Mouse (Mus musculus) left cerebral cortex, adult 2 months (tissue): ENCODE results near the gene Srbd1. TPM values are rescaled to one million over a fixed set of nuclear protein-coding genes. Genes with fewer than 3 reads are reported as not detected.
A peak's percentile ranks its signal among the peaks of the same experiment; 100 is the strongest.

Experiments used
- DNase-seq, 2 experiments: peaks; one replicate each; pipeline ENCODE4 v3.0.0; 2021 to 2022; ENCODE audit warnings: low spot score in 2 of 2, mixed read lengths in 1 of 2; ENCODE audit errors: extremely low spot score in 1 of 2
- H3K27ac ChIP-seq: fragments of 200-600 bp; 2 replicates; pipeline ENCODE4 v1.8.1; 2022
- H3K4me3 ChIP-seq: fragments of 200-600 bp; 2 replicates; pipeline ENCODE4 v1.8.1; 2022
- CTCF ChIP-seq: fragments of 200-600 bp; IDR thresholded peaks from 2 replicates; pipeline ENCODE4 v1.8.1; 2022; ENCODE audit warnings: antibody characterized with exemption, mild to moderate bottlenecking, moderate library complexity
- intact Hi-C: fragments of 180-260 bp; cut with DNase I; formaldehyde crosslinking; loops from one replicate; pipeline ENCODE4 v1.15.1; 2025
- total RNA-seq, 2 experiments: library from RNA; stranded (reverse); gene quantifications; 2 replicates each; pipeline ENCODE4 v1.2.3; 2021

The Srbd1 gene
- total RNA-seq, 2 experiments from 2014 or later, result 12.7 to 16.5 TPM

DNA sequence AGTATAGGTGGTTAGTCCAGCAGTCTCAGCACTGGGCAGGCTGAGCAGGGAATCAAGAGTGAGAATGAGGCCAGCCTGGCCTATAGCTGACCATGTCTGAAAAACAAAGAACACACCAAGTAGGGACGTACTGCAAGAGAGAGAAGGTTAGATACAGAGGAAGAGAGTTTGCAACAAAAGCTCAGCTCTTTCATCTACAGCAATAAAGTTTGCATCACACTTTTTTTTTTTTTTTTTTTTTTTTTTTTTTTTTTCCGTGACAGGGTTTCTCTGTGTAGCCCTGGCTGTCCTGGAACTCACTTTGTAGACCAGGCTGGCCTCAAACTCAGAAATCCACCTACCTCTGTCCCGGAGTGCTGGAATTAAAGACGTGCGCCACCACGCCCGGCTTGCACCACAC is 79.1 kb downstream of the Srbd1 start:
- Histone ChIP-seq H3K27ac (no peak overlapping the region), H3K4me3 (no peak overlapping the region)
- no peak for DNase-seq
- intact Hi-C loops, result loop anchor here (10.0 kb wide), 2 partner anchors 951 to 1231 kb away; no protein-coding TSS in a partner anchor
- TF ChIP-seq CTCF, result no peak

DNA sequence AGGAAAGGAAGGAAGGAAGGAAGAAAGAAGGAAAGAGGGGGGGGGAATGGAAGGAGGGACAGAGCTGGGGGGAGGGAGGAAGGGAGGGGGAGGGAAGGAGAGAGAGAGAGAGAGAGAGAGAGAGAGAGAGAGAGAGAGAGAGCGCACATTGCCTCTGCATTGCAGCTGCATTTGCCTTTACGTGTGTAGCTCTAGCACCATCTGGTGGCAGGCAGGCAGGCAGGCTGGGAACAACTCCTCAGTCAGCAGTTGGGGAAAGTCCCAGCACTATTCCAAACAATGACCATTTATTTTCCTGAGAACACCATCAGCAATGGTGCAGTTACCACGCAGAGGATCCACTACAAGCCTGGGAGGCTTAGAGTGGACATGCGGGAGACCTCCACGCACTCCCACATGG is 81.5 kb downstream of the Srbd1 start:
- peak; percentile 54 to 66 for DNase-seq
- intact Hi-C loops, result loop anchor here (1.0 to 10.0 kb wide), 5 partner anchors 181 to 1229 kb away; no protein-coding TSS in a partner anchor
- Histone ChIP-seq H3K27ac (no peak overlapping the region), H3K4me3 (no peak overlapping the region)
- peak; percentile 72 for TF ChIP-seq CTCF

DNA sequence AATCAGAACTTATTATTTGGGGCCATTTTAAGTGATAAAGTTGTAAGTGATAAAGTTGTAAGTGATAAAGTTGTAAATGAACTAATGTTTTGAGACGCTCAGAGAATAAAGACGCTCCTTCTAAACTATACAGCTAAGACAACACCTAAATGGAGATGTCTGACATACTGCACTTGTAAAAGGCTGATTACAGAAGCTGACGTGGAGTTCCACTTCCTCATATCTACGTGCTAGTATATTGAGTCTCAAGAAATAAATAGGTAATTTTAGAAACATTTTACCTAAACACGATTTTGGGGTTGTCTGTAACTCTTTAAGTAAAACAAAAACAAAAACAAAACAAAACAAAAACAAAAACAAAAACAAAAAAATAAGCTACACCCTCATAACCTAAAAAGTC is 84.1 kb downstream of the Srbd1 start:
- no peak for TF ChIP-seq CTCF
- DNase-seq, result no peak
- Histone ChIP-seq H3K27ac (no peak overlapping the region), H3K4me3 (no peak overlapping the region)
- intact Hi-C loops, result loop anchor here (5.0 to 10.0 kb wide), 4 partner anchors 179 to 1226 kb away; no protein-coding TSS in a partner anchor

DNA sequence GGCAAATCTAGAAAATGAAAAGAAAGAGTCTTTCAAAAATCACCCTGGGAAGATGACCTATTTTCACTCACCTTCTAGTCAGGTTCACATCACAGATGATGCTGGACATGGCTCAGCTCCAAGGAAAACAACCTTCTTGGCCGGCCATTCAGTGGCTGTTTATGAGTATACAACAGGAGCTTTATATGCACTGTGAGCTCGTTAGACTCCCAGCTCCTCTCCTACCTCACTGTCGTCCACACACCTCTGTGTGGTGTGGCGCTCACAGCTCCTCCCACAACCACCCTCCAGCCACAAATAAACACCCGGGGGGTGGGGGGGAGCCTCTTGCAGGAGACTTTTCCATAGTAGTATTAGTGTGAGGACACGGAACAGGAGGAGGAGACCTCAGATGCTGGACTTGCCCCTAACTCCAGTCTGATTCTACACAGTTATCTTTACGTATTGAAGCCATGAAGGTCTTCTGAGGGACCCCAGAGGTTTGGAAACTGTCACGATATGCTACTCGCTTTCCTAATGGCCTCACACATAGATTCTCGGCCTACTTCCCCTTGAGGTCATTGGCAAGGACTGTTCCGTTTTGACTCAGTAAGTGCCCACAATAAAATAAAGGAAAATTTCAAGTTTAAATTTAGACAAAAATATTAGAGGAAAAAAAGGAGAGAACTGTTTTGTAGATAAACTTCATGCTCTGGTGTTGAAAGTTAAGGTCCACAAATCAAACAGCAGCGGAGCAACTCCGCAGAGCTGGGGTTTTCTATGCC is 104.6 kb downstream of the Srbd1 start:
- TF ChIP-seq CTCF, result no peak
- Histone ChIP-seq H3K27ac (no peak overlapping the region), H3K4me3 (no peak overlapping the region)
- DNase-seq, result no peak
- intact Hi-C loops, result no loop called here

DNA sequence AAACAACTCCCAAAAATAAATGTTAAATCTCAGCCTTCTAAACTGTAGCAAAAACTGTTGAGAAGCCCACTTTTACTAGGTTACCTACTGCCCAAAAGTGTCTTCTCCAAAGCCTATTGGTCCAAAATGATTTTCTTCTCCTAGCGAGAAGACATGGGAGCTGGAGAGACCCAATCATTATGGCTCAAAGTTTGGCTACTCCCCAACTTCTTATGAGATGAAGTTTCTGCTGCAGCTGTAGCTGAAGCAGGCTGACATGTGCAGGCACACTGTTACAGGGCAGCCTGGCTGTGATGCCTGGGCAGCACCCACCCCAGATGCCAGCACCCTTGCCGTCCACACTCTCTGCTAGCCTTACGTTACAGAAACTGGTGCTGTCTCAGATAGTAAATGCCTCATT is 105.2 kb downstream of the Srbd1 start:
- Histone ChIP-seq H3K4me3 (no peak overlapping the region), H3K27ac (no peak overlapping the region)
- TF ChIP-seq CTCF, result no peak
- DNase-seq, result no peak
- intact Hi-C loops, result no loop called here

DNA sequence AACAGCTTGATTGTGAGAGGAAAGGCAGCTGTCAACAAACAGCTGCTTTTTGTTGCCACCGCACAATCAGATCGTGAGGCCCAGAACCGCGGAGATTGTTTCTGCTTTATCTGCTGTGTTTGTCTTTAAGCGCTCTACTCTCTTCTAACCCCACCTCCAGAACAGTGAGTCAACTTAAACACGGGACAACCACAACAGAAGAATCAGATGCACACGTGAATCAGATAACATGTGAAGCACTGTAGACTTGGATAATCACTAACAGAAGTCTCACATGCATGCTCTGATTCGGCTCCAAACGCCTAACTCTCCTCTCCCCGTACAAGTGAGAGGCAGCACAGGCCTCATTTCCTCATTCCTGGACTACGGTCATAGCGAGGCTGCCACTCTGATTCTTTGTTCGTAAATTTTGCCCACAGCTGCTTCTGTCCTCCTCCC is 106.7 kb downstream of the Srbd1 start:
- no peak for TF ChIP-seq CTCF
- intact Hi-C loops, result loop anchor here (1.0 kb wide), 1 partner anchor 46 kb away; no protein-coding TSS in a partner anchor
- H3K4me3 ChIP-seq, result no peak overlapping the region
- H3K27ac ChIP-seq, result no peak overlapping the region
- DNase-seq, result no peak

DNA sequence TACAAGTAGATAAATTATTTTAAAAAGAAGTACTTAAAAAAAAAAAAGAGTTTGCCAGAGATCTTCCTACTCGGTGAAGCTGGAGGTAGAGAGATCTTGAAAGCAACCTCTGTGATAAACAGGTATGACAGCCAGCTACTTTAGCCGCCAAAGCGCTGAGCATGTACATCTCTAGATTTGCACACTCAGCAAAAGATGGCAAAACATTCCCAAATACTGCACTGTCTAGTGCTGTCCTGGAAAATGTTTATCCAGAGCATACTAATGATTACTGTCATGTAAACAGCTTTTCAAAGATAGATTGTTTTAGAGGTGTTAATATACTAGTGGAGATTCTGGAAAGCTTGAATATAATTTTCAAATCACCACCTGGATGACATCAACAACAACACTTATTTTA is 109.4 kb downstream of the Srbd1 start:
- no peak overlapping the region for H3K4me3 ChIP-seq
- H3K27ac ChIP-seq, result no peak overlapping the region
- intact Hi-C loops, result no loop called here
- no peak for DNase-seq
- no peak for TF ChIP-seq CTCF

DNA sequence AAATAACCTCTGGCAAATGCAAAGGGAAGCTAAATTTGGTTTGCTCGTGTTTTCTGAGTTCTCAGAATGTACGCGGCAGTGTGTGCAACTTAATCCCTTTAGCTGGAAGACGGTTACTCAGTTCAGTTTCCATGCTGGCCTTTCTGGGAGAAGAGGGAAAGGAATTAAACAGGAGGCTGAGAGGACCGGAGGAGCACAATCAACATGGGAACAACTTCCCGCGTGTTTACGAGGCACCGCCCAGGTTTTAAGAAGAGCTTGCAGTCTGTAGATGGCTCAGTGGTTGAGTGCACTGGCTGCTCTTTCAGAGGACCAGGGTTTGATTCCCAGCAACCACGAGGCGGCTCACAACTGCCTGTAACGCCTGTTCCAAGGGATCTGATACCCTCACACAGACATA is 109.8 kb downstream of the Srbd1 start:
- H3K27ac ChIP-seq, result no peak overlapping the region
- intact Hi-C loops, result no loop called here
- no peak for TF ChIP-seq CTCF
- H3K4me3 ChIP-seq, result no peak overlapping the region
- DNase-seq, result no peak

DNA sequence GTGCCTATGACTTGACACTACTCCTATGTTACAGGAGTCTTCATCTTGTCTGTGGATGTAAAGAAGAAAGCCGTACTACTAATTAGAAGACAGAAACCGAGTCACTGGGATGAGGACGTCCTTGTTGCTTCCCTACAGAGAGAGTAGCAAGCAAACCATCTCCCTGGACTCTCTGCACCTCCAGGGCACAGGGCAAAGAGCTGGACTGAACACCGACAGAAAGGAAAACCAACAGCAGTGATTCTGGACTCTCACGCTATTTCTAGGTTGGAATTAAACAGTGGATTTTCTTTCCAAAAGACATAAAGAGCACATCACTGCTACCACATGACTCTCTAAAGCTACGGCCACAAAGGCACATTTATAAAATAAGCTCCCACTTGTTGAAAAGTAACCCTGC is 110.3 kb downstream of the Srbd1 start:
- Histone ChIP-seq H3K4me3 (no peak overlapping the region), H3K27ac (no peak overlapping the region)
- TF ChIP-seq CTCF, result no peak
- no peak for DNase-seq
- intact Hi-C loops, result no loop called here

DNA sequence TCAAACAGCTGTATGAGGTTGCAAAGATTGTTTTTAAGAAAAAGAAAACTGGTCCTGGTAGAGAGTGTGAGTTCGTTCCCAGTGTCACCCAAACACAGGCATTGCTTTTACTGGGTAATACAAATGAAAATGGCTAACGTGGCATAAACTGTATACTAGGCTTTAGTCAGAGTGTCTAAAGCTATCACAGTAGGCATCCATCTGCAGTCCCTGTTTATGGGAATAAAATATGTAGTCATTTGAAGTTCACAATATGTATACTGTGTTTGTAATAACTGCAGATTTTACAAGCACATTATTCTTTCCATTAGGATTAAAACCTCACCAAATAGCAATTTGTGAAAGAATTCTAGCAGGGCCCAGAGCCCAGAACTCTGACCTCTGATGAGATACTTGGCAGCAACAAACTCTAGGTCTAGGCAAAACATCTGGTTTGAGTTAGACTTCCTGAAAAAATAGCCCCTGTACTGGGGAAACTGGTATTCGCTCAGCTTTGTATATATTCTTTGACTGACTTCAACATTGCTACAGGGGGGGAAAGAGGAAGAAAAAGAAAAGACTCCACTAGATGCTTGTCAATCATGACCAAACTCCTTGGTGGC is 112.8 kb downstream of the Srbd1 start:
- TF ChIP-seq CTCF, result no peak
- intact Hi-C loops, result no loop called here
- no peak for DNase-seq
- H3K4me3 ChIP-seq, result no peak overlapping the region
- H3K27ac ChIP-seq, result no peak overlapping the region

DNA sequence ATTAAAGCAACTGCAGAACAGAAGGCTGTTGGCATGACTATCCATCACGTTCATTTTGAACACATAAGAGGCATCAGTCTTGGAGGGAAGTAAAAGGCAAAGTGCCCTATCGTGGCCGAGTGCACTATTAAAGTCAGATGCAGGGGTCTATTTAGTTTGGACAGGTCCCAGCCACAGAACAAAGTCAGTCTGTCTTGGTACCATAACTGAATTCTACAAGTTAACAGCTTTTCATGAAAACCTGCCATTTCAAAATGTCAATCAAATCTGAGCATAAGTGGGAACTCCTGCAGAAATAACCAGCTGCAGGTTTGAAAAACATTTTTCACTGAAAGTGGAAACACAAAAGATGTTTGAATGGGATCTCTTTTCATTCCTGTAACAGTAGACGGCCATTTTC is 115.0 kb downstream of the Srbd1 start:
- Histone ChIP-seq H3K4me3 (no peak overlapping the region), H3K27ac (no peak overlapping the region)
- DNase-seq, result no peak
- no peak for TF ChIP-seq CTCF
- intact Hi-C loops, result no loop called here

DNA sequence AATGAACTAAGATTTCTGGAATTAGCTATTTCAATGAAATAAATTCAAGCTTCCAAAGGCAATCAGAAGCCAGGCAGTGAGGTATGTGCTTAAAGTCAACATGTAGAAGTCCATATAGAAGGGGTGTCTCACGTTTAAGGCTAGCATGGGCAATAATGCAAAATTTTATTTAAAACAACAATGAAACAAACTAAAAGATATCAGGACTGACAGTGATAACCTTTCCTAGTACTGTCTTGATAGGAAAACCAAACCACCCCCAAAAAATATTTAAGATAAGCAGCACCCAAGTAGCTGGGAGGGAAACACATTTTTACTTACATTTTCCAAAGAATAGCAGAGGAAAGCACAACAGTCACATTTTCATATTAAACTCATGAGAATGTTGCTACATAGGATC is 115.8 kb downstream of the Srbd1 start:
- no peak overlapping the region for H3K27ac ChIP-seq
- no peak for TF ChIP-seq CTCF
- DNase-seq, result no peak
- intact Hi-C loops, result no loop called here
- H3K4me3 ChIP-seq, result no peak overlapping the region
